ENCODE assay signal across 19 mouse cellular contexts in the genomic region with DNA sequence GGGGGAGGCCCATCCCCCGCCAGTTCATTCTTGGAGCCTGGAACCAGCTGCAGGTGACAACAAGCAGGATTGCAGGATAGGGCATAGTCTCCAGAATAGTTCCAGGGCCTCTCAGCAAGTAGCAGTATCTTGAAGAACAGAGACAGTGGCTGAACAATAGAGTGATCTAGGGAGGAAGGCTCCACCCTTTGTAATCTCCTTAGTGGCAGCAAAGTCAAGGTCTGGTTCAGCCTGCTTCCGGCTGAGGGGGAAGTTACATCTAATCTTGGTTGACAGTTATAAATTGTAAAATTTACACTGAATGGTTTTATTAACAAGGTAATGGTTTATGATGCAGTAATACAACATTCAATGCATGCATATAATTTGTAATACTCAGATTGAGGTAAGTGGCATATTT.
"Had no signal": no experiment of that assay in that cellular context is flagged by ENCODE, and none has a peak within 500 bp of the region (broad histone marks: within the 10 kb centered on the region; RNA-seq: fewer than 3 reads in every experiment).

No protein-coding gene starts in this region.

- H3K4me3 ChIP-seq: layer of hippocampus, adult 2 months; left cerebral cortex, adult 2 months; liver, embryonic 13.5 days; midbrain, embryonic 12.5 days; midbrain, embryonic 15.5 days; neural tube, embryonic 12.5 days; neural tube, embryonic 15.5 days; stomach, embryonic 15.5 days had no signal

- H3K27me3 ChIP-seq: liver, embryonic 13.5 days; midbrain, embryonic 12.5 days; midbrain, embryonic 15.5 days; neural tube, embryonic 12.5 days; neural tube, embryonic 15.5 days; stomach, embryonic 15.5 days had no signal

- ATAC-seq: lung, postnatal 0 days; midbrain, embryonic 15.5 days had no signal

- H3K36me3 ChIP-seq: liver, embryonic 13.5 days; midbrain, embryonic 12.5 days; midbrain, embryonic 15.5 days; neural tube, embryonic 12.5 days; neural tube, embryonic 15.5 days; stomach, embryonic 15.5 days had no signal

- H3K9me3 ChIP-seq: liver, embryonic 13.5 days; midbrain, embryonic 12.5 days; midbrain, embryonic 15.5 days; neural tube, embryonic 12.5 days; neural tube, embryonic 15.5 days; stomach, embryonic 15.5 days had no signal

- DNase-seq: kidney, adult 2 months; kidney, postnatal 25 days; layer of hippocampus, adult 9-11 months; layer of hippocampus, postnatal 36 days; liver, embryonic 13.5 days; lung, embryonic 14.5 days; right cerebral cortex, adult 18-20 months; right cerebral cortex, postnatal 14 days; spleen, adult 18-20 months; thymus, postnatal 25 days had no signal

- H3K27ac ChIP-seq: kidney, postnatal 0 days; layer of hippocampus, adult 2 months; left cerebral cortex, adult 2 months; liver, embryonic 13.5 days; midbrain, embryonic 12.5 days; midbrain, embryonic 15.5 days; neural tube, embryonic 12.5 days; neural tube, embryonic 15.5 days; stomach, embryonic 15.5 days had no signal

- H3K4me1 ChIP-seq: liver, embryonic 13.5 days; midbrain, embryonic 12.5 days; midbrain, embryonic 15.5 days; neural tube, embryonic 12.5 days; neural tube, embryonic 15.5 days; stomach, embryonic 15.5 days had no signal
